Mouse (Mus musculus): Measurements from ENCODE around the gene Nr5a1.

Gene Nr5a1

GRCm38 (mm10) chr2:38704336-38704735 lies 10.0 kb downstream of the Nr5a1 start:
- no peak for DNase-seq (ENCODE audit: low spot score)

DNA sequence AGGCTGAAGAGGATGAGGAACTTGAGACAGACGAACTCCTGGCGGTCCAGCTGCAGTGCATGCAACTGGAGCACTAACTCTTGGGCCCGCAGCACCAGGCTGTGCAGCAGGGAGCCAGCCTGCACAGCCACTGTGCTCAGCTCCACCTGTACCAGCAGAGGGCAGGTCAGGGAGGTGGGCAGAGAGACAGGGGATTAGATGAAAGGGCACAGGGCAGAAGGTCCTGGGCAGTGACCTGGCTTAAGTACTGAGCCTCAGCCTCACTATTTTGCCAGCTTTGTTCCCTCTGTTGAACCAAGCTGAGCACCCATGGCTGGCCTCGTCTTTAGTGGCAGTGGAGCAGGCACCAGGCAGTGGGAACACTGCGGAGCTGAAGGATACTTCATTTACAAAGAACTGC lies 14.2 kb downstream of the Nr5a1 start:
- DNase-seq (ENCODE audit: low spot score), result no peak

DNA sequence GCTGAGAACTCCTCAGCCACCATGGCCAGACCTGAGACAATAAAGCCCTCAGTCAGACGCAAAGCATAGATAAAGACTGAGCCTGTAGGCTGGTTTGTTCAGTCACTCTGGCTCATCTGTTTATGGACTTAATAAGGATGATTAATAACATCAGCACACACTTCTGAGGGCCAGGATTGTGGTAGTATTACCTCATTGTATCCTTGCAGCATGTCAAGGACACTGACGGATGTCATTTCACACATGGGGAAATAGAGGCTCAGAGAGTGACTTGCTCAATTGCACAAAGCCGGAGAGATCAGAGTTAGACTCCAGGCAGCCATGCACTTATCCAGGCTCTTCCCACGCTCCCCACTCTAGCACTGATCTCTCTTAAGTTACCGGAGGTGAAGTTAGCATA lies 15.7 kb downstream of the Nr5a1 start:
- DNase-seq (ENCODE audit: low spot score), result no peak

GRCm38 (mm10) chr2:38697128-38698120 lies 16.9 kb downstream of the Nr5a1 start:
- DNase-seq (ENCODE audit: low spot score), result peak; percentile 50

DNA sequence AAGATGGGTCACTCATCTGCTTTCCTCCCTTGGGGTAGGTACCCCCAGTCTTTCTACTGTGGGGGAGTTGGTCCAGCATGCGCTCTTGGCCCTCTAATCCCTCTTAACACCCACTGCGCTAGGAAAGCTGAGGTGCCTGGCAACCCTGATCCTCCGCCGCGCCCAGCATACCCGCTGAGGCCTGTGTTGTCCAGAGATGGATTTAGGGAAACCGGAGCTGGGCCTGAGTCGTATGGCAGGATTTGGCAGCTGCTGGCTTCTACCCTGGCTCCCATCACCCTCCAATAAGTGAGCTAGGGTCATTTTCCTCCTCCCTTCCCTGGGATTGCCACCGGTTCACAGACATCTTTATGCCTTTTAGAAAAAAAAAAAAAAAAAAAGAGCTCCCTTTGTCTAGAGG lies 18.6 kb downstream of the Nr5a1 start:
- DNase-seq (ENCODE audit: low spot score), result no peak

GRCm38 (mm10) chr2:38691542-38691941 lies 22.8 kb downstream of the Nr5a1 start:
- DNase-seq (ENCODE audit: low spot score), result peak; percentile 69

DNA sequence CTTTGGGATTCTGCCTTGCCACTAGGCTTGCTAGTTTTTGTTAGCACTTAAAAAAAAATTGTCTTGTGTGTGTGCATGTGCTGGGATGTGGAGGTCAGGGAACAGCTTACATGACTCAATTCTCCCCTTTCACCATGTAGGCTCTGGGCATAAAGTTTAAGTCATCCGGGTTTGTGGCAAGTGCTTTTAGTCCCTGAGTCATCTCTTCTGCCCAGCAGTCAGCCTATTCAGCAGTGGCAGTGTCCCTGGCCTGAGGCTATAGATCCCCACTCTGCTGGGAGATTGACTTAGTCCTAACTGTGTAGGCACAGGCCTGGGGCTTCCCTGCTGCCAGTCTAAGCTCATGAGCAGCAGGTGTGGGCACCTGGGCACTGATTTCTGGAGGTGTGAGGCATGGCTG lies 24.5 kb downstream of the Nr5a1 start:
- no peak for DNase-seq (ENCODE audit: low spot score)

DNA sequence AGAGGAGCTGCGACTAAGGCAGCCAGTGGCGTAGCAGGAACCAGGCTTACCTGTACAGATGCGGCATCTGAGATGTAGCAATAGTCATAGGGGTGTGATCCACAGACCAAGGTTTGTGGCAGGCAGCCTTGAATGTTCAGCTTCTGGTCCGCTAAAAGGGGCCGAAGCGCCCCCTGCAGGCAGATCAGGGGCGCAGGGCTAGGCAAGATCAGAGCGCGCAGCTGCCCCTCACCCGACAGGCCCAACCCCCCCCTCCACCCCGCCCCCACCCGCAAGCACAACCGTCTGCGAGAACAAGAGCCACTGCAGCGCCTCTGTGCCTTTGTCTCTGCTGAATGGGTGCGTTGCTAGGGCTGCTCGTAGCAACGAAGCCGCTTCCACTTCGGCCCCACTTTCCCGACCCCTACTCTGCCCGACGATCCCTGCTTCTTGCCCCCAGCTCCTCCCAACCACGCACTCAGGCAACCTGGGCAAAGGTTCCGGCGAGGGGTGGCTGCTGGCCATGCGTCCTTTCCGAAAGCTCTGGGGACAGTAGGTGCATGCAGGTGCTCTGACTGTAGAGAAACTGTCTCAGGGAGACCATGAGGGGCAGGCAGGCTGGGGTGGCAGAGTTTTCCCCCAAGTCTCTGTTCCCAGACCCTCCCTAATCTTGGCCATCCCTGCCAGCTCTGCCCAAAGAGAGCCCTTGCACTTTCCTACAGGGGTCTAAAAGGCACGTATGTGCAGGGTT lies 25.4 kb downstream of the Nr5a1 start:
- DNase-seq (ENCODE audit: low spot score), result peak; percentile 91

- no peak for DNase-seq (ENCODE audit: low spot score)
These were observed 28.6 kb downstream of the Nr5a1 start for GRCm38 (mm10) chr2:38685746-38686145.

DNA sequence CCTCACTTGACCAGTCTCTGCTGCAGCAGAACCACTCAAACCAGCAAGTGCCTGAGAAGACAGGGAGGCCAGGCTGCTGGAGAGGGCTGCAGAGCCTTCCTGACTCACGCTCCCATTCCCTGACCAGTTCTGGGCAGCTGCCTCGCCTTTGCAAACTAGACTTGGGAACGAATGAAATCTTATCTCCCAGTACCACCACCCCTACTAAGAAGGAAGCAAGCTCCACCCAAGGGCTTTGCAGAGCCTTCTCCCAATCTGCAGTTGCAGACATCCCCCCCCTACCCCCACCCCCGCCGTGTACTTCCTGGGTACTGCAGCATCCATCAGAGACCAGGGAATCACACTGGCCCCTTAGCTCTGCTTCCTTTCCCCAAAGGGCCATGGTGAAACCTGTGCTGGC lies 31.3 kb downstream of the Nr5a1 start:
- DNase-seq (ENCODE audit: low spot score), result no peak

GRCm38 (mm10) chr2:38682209-38682608 lies 32.1 kb downstream of the Nr5a1 start:
- DNase-seq (ENCODE audit: low spot score), result no peak

DNA sequence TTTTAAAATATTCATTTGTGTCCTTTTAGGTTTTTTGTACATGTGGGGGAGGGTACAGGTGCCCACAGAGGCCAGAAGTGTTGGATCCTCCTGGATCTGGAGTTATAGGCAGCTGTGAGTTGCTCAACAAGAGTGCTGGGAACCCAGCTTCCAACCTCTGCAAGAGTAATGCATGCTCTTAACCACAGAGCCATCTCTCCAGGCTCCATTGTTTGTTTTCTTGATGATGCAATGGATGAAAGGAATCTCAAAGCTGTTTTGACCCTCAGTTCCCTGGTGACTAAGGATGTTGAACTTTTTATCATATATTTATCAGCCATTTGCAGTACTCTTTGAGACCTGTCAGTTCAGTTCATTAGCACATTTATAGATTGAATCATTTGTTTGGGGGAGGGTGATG lies 35.4 kb downstream of the Nr5a1 start:
- DNase-seq (ENCODE audit: low spot score), result no peak

GRCm38 (mm10) chr2:38675366-38675969 lies 38.9 kb downstream of the Nr5a1 start:
- no peak for DNase-seq (ENCODE audit: low spot score)

- DNase-seq (ENCODE audit: low spot score), result no peak
These were observed 41.8 kb downstream of the Nr5a1 start for GRCm38 (mm10) chr2:38672496-38672895.

GRCm38 (mm10) chr2:38668802-38669580 lies 45.4 kb downstream of the Nr5a1 start:
- peak; percentile 71 for DNase-seq (ENCODE audit: low spot score)

DNA sequence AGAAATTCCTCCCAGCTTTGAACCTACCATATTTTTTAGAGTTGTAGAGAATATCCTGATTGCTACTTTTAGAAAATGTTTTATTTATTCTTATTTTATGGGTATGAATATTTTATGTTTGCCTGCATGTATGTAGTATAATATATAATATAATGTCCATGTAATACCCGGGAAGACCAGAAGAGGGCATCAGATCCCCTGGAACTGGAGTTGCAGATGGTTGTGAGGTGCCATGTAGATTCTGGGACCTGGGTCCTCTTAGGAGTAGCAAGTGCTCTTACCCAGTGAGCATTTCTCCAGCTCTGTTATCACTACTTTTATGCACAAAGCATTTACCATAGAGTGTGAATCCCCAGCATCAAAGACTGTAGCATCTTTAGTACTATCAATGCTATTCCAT lies 52.9 kb downstream of the Nr5a1 start:
- DNase-seq (ENCODE audit: low spot score), result peak; percentile 55

- peak; percentile 88 for DNase-seq (ENCODE audit: low spot score)
These were observed 56.0 kb downstream of the Nr5a1 start for GRCm38 (mm10) chr2:38658338-38658836.

DNA sequence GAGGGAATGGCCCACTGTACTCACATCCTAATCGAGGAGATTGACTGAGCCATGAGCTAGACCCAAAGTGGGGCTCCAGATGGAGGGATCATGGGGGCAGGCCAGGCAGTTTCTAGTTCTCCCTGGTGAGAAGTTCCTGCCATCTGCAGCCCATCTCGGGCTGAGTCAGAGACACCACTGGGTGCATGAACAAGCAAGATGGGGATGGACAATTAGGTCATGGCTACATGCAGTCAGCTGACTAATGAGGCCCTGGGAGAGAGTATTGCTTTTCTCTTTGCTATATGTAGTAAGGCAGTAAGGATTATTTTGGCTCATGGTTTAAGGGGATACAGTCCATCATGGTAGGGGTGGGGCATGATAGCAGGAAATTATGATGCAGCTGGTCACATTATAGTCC lies 60.6 kb downstream of the Nr5a1 start:
- no peak for DNase-seq (ENCODE audit: low spot score)

- no peak for DNase-seq (ENCODE audit: low spot score)
These were observed 61.1 kb downstream of the Nr5a1 start for GRCm38 (mm10) chr2:38653293-38653619.

- DNase-seq (ENCODE audit: low spot score), result no peak
These were observed 61.6 kb downstream of the Nr5a1 start for GRCm38 (mm10) chr2:38652565-38653292.

DNA sequence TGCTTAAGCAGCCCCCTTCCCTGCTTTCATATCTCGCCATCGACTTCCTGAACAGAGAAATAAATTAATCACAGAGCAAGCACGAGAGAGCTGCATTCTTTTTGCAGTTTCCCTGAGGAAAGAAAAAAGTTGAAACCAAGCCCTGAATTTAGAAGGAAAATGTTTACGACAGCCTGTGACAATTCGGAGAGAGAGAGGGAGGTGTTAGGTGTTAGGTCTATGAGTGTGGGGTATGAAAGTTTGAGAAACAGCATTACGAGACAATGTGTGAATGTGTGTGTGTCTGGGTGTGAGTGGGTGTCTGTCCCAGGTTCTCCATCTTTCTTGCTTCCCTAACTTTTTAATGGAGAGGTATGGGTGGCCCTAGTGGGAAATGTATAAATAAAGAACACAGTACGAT lies 62.2 kb downstream of the Nr5a1 start:
- DNase-seq (ENCODE audit: low spot score), result no peak

Measured in retina, embryonic 14.5 days (tissue).